Mouse (Mus musculus) stomach, embryonic 15.5 days (tissue): Measurements from ENCODE around the gene Smyd3. TPM values are rescaled to one million over a fixed set of nuclear protein-coding genes. Genes with fewer than 3 reads are reported as not detected.

Experiments
- ATAC-seq: fragments of 200-750 bp; cut with Nextera tagmentation; 2 replicates; pipeline ENCODE4 v1.8.0; 2017; ENCODE audit warnings: low read depth, moderate number of reproducible peaks, moderate TSS enrichment; ENCODE audit not compliant: insufficient read depth, low FRiP score
- H3K27ac ChIP-seq: fragments of 300-500 bp; sonication (generic); 2 replicates; pipeline ENCODE4 v1.5.1; 2015; ENCODE audit warnings: mild to moderate bottlenecking, inconsistent platforms
- H3K27me3 ChIP-seq: fragments of 300-500 bp; sonication (generic); replicated peaks from 2 replicates; pipeline ENCODE4 v1.6.1; 2015; ENCODE audit warnings: inconsistent platforms
- H3K36me3 ChIP-seq: fragments of 300-500 bp; sonication (generic); 2 replicates; pipeline ENCODE4 v1.6.1; 2015; ENCODE audit warnings: inconsistent platforms
- H3K4me1 ChIP-seq: fragments of 300-500 bp; sonication (generic); 2 replicates; pipeline ENCODE4 v1.6.1; 2015; ENCODE audit warnings: inconsistent platforms
- H3K4me2 ChIP-seq: fragments of 300-500 bp; sonication (generic); 2 replicates; pipeline ENCODE4 v1.6.1; 2015; ENCODE audit warnings: mild to moderate bottlenecking, inconsistent platforms
- H3K4me3 ChIP-seq: fragments of 300-500 bp; sonication (generic); replicated peaks from 2 replicates; pipeline ENCODE4 v1.5.1; 2015; ENCODE audit warnings: inconsistent platforms
- H3K9ac ChIP-seq: fragments of 300-500 bp; sonication (generic); 2 replicates; pipeline ENCODE4 v1.6.1; 2015; ENCODE audit warnings: inconsistent platforms
- H3K9me3 ChIP-seq: fragments of 300-500 bp; sonication (generic); 2 replicates; pipeline ENCODE4 v1.6.1; 2016; ENCODE audit warnings: inconsistent platforms
- WGBS: fragments of 180-500 bp; shearing (Covaris S2); methylation state at CpG from one replicate; pipeline ENCODE4 v1.1.7; 2015; 5-methylcytosine and 5-hydroxymethylcytosine counted together
- polyA plus RNA-seq: library from polyadenylated mRNA; unstranded; fragments of >200 nt; fragmentation: Nextera tagmentation; extraction: Ambion mirVana; gene quantifications from 2 replicates; pipeline ENCODE4 v1.2.1, GENCODE M21; 2015

The Smyd3 gene
- polyA plus RNA-seq, 1 experiment from 2014 or later = 19.6 TPM

- H3K9me3 ChIP-seq = no peaks in the 10 kb centered on the region
- no peaks in the 10 kb centered on the region for H3K36me3 ChIP-seq
- WGBS = 69% methylated on average over 7 of the region's 7 CpGs
- no peaks in the 10 kb centered on the region for H3K27me3 ChIP-seq
- no peak overlapping the region for H3K27ac ChIP-seq
- peaks cover 5% of the 10 kb centered on the region; the same call in 1 of the 2 replicates for H3K4me1 ChIP-seq
- ATAC-seq = no peak
- no peak overlapping the region for H3K4me2 ChIP-seq
- H3K4me3 ChIP-seq = no peak overlapping the region
- H3K9ac ChIP-seq = no peak overlapping the region
Observed at GRCm38 (mm10) chr1:179511895-179512294, 5.9 kb downstream of the Smyd3 start.

DNA sequence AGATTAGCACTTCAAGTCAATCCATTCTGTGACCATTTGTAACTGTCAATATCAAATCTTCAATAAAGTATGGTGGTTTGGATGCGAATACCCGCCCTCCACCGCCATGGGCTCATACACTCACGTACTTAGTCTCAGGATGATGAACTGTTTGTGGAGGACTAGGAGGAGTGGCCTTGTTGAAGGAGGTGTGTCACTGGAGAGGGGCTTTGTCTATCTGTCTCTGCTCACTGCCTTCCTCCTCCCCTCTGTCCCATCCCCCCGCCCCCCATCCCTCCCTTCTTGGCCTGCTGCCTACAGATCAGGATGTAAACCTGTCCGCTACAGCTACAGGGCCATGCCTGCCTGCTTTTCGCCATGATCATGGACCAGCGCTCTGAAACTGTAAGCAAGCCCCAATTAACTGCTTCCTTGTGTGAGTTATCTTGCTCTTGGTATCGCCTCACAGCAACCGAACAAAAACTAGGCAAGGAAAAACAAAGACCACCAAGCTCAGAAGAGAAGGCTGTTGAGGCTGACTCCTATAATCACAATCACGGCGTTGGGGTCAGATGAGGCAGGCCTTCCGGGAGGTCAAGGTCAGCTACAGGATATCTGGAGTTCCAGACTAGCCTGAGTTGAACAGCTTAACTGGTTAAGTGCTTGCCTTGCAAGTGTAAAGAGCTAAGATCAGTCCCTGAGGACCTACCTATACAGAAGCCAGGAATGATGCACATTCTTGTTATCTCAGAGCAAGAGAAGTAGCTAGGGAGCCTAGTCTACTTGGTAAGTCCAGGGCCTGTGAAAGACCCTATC is 7.1 kb downstream of the Smyd3 start:
- no peak for ATAC-seq
- 88% methylated on average over 13 of the region's 13 CpGs for WGBS
- Histone ChIP-seq H3K9me3 (no peaks in the 10 kb centered on the region), H3K4me1 (no peaks in the 10 kb centered on the region), H3K4me3 (no peak overlapping the region), H3K27me3 (no peaks in the 10 kb centered on the region), H3K4me2 (no peak overlapping the region), H3K9ac (no peak overlapping the region), H3K27ac (no peak overlapping the region), H3K36me3 (no peaks in the 10 kb centered on the region)

DNA sequence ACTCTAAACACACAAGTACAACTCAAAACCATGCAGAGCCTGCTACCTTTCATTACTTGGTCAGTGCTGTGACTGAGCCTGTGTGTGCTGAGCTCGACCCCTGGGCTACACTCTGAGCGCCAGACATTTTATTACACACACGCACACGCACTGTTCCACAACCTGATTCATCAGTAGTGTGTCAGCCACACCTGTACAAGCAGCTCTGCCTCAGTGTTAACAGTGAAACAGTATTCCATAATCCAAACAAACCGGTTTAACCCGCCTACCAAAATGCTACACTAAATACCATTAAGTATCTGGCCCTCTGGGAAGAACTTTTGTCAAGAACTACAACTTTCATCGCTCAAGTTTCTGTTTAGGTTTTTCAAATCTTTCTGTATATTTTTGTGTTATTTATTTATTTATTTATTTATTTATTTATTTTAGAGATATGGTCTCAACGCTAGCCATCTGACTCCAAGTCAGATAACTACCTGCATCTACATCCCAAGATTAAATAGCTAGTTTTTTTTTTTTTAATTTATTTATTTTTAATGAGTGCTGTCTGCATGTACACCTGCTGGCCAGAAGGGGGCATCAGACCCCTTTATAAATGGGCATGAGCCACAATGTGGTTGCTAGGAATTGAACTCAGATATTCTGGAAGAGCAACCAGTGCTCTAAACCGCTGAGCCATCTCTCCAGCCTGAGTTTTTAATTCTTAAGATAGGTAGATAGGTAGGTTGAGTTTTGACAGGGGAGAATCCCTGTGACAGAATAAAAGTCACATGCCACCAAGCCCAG is 11.1 kb downstream of the Smyd3 start:
- Histone ChIP-seq H3K4me1 (no peaks in the 10 kb centered on the region), H3K4me2 (no peak overlapping the region), H3K36me3 (no peaks in the 10 kb centered on the region), H3K9me3 (no peaks in the 10 kb centered on the region), H3K9ac (no peak overlapping the region), H3K27me3 (no peaks in the 10 kb centered on the region), H3K27ac (no peak overlapping the region), H3K4me3 (no peak overlapping the region)
- WGBS = 54% methylated on average over 9 of the region's 9 CpGs
- peak; percentile 44; the same call in 1 of the 2 replicates for ATAC-seq

DNA sequence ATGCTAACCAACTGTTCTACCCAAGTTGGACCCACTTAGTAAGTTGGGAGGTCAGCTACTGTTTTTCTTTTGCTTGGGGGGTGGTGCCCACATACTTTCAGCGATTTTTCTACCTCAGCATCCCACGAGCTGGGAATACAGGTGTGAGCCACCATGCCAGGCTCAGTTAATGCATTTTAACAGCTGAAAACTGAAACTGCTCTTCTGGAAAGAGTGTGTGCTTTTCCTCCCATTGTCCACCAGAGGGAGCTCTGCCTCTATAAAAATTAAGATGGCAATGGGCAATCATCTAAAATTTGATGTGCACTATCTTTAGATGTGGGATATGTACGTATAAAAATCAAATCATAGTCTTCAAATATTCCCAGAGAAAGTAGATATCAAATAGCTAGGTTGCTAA is 15.3 kb downstream of the Smyd3 start:
- H3K9ac ChIP-seq = no peak overlapping the region
- ATAC-seq = no peak
- H3K27ac ChIP-seq = no peak overlapping the region
- no peaks in the 10 kb centered on the region for H3K4me1 ChIP-seq
- WGBS = 15% methylated on average over 3 of the region's 3 CpGs
- no peaks in the 10 kb centered on the region for H3K9me3 ChIP-seq
- H3K36me3 ChIP-seq = no peaks in the 10 kb centered on the region
- H3K27me3 ChIP-seq = no peaks in the 10 kb centered on the region
- H3K4me2 ChIP-seq = no peak overlapping the region
- no peak overlapping the region for H3K4me3 ChIP-seq

DNA sequence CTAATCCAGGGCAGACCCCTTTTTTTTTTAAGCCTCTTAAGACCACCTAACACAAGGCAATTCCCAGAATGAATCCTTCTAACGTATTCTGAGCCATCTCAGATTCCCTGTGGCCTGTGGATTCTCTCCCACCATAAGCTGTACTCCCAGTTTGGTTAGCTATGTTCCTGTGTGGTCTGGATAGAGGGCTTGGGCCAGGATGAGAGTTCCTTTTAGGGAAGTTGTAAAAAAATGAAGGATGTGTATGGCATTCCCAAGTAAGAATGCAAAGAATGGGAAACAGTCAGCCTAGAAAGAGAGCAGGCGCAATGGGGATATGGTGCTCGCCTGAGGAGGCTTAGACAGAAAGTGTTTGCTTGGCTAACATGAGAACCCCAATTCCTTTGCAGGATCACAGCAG is 18.6 kb downstream of the Smyd3 start:
- no peaks in the 10 kb centered on the region for H3K9me3 ChIP-seq
- H3K9ac ChIP-seq = no peak overlapping the region
- no peak overlapping the region for H3K4me2 ChIP-seq
- H3K27ac ChIP-seq = peak overlapping the region; percentile 38; the same call in 1 of the 2 replicates
- no peaks in the 10 kb centered on the region for H3K27me3 ChIP-seq
- H3K4me1 ChIP-seq = no peaks in the 10 kb centered on the region
- H3K4me3 ChIP-seq = no peak overlapping the region
- ATAC-seq = peak; percentile 47
- H3K36me3 ChIP-seq = no peaks in the 10 kb centered on the region
- 44% methylated on average over 3 of the region's 3 CpGs for WGBS

DNA sequence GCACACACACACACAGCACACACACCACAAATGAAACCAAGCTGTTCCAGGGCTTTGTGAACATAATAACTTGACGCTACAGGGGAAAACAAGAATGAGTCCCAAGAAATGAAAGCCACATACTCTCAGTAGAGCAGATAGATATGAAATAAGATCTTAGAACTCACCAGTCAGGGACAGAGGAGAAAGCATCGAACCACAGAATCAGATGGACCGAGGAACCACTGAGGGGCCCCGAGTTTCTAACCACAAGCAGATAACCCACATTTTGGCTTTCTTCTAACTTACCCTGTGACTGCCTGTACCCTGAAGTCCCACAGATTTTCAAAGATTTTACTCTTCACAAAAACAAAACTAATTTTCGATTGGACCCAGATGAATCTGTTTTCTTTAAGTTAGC is 24.9 kb downstream of the Smyd3 start:
- H3K9me3 ChIP-seq = no peaks in the 10 kb centered on the region
- WGBS = 72% methylated on average over 5 of the region's 5 CpGs
- ATAC-seq = no peak

GRCm38 (mm10) chr1:179488520-179488919 is 29.3 kb downstream of the Smyd3 start:
- Histone ChIP-seq H3K36me3 (no peaks in the 10 kb centered on the region), H3K27me3 (no peaks in the 10 kb centered on the region), H3K9ac (no peak overlapping the region), H3K4me1 (no peaks in the 10 kb centered on the region), H3K4me3 (no peak overlapping the region), H3K4me2 (no peak overlapping the region), H3K27ac (no peak overlapping the region), H3K9me3 (no peaks in the 10 kb centered on the region)
- no peak for ATAC-seq
- 90% methylated on average over 5 of the region's 5 CpGs for WGBS

More for the DNA sequence above, 24.9 kb downstream of the Smyd3 start:
- Histone ChIP-seq H3K36me3 (no peaks in the 10 kb centered on the region), H3K4me3 (no peak overlapping the region), H3K9ac (no peak overlapping the region), H3K4me1 (no peaks in the 10 kb centered on the region), H3K27ac (no peak overlapping the region), H3K27me3 (no peaks in the 10 kb centered on the region), H3K4me2 (no peak overlapping the region)

DNA sequence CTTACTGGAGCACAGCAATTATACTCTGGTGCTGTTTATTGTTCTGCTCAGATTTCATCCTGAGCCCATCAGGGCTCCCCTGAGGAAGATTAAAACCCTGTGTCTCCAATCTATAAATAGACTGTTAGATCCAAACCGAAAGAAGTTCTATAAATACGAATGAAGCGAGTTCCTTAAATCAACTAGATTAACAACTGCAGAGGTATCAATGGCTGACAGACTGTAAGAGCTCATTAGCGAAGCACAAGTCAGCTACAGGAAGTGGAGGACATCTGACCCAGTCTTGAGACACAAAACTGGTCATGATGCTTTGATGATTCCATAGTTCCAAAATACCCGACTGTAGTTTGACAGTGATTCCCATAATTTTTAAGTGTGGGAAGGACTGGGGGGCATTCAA is 29.9 kb downstream of the Smyd3 start:
- no peak overlapping the region for H3K27ac ChIP-seq
- H3K4me3 ChIP-seq = no peak overlapping the region
- no peaks in the 10 kb centered on the region for H3K4me1 ChIP-seq
- no peak for ATAC-seq
- H3K27me3 ChIP-seq = no peaks in the 10 kb centered on the region
- no peak overlapping the region for H3K9ac ChIP-seq
- WGBS = 52% methylated on average over 5 of the region's 5 CpGs
- H3K4me2 ChIP-seq = no peak overlapping the region
- H3K9me3 ChIP-seq = no peaks in the 10 kb centered on the region
- H3K36me3 ChIP-seq = no peaks in the 10 kb centered on the region

- WGBS = 82% methylated on average over 2 of the region's 2 CpGs
Observed at GRCm38 (mm10) chr1:179487238-179487637, 30.6 kb downstream of the Smyd3 start.

GRCm38 (mm10) chr1:179485784-179486540 is 31.9 kb downstream of the Smyd3 start:
- 0 out of 2 replicates have a peak, but pooled peaks have one; percentile 27 for ATAC-seq
- Histone ChIP-seq H3K4me1 (no peaks in the 10 kb centered on the region), H3K9me3 (no peaks in the 10 kb centered on the region), H3K4me2 (no peak overlapping the region), H3K4me3 (no peak overlapping the region), H3K27ac (no peak overlapping the region; the same call in 1 of the 2 replicates), H3K9ac (no peak overlapping the region), H3K36me3 (no peaks in the 10 kb centered on the region), H3K27me3 (no peaks in the 10 kb centered on the region)
- WGBS = 37% methylated on average over 3 of the region's 3 CpGs

More at GRCm38 (mm10) chr1:179487238-179487637, 30.6 kb downstream of the Smyd3 start:
- no peak overlapping the region for H3K27ac ChIP-seq
- H3K36me3 ChIP-seq = no peaks in the 10 kb centered on the region
- H3K4me3 ChIP-seq = no peak overlapping the region
- no peaks in the 10 kb centered on the region for H3K4me1 ChIP-seq
- no peak for ATAC-seq
- no peaks in the 10 kb centered on the region for H3K9me3 ChIP-seq
- H3K9ac ChIP-seq = no peak overlapping the region
- H3K27me3 ChIP-seq = no peaks in the 10 kb centered on the region
- no peak overlapping the region for H3K4me2 ChIP-seq

GRCm38 (mm10) chr1:179480862-179481261 is 37.0 kb downstream of the Smyd3 start:
- no peak overlapping the region for H3K4me3 ChIP-seq
- ATAC-seq = no peak
- H3K9me3 ChIP-seq = no peaks in the 10 kb centered on the region
- 73% methylated on average over 4 of the region's 4 CpGs for WGBS
- no peak overlapping the region for H3K27ac ChIP-seq
- H3K4me1 ChIP-seq = no peaks in the 10 kb centered on the region
- no peaks in the 10 kb centered on the region for H3K27me3 ChIP-seq
- H3K4me2 ChIP-seq = no peak overlapping the region
- H3K36me3 ChIP-seq = no peaks in the 10 kb centered on the region
- no peak overlapping the region for H3K9ac ChIP-seq
